Mouse (Mus musculus): ENCODE data around the gene Tenm2. TPM values are rescaled to one million over a fixed set of nuclear protein-coding genes. Genes with fewer than 3 reads are reported as not detected.

Gene Tenm2
- polyA plus RNA-seq, 1 experiment: 0.13 TPM

GRCm38 (mm10) chr11:36613807-36614206 is 622.0 kb downstream of the Tenm2 start:
- H3K36me3 ChIP-seq (ENCODE audit: control insufficient read depth, insufficient read depth, low read length): no peaks in the 10 kb centered on the region
- TF ChIP-seq CTCF (IDR thresholded peaks at IDR 0.05; ENCODE audit: extremely low read depth, insufficient read length, insufficient replicate concordance, low read depth, low read length) (no peak), POLR2A (IDR thresholded peaks at IDR 0.05; ENCODE audit: low read depth, low read length) (no peak)
- no peak overlapping the region for H3K27ac ChIP-seq (ENCODE audit: insufficient read depth, low read depth, low read length)
- WGBS: 81% methylated on average over 6 of the region's 6 CpGs
- H3K4me3 ChIP-seq (ENCODE audit: low read depth, low read length): no peak overlapping the region
- no peaks in the 10 kb centered on the region for H3K27me3 ChIP-seq (ENCODE audit: control insufficient read depth, insufficient read depth, low read length)
- H3K4me1 ChIP-seq (ENCODE audit: control insufficient read depth, insufficient read depth, insufficient read length, low read length): no peaks in the 10 kb centered on the region

GRCm38 (mm10) chr11:36604815-36605382 is 630.9 kb downstream of the Tenm2 start:
- no peaks in the 10 kb centered on the region for H3K27me3 ChIP-seq (ENCODE audit: control insufficient read depth, insufficient read depth, low read length)
- H3K27ac ChIP-seq (ENCODE audit: insufficient read depth, low read depth, low read length): no peak overlapping the region
- no peaks in the 10 kb centered on the region for H3K36me3 ChIP-seq (ENCODE audit: control insufficient read depth, insufficient read depth, low read length)
- no peak for TF ChIP-seq CTCF (IDR thresholded peaks at IDR 0.05; ENCODE audit: extremely low read depth, insufficient read length, insufficient replicate concordance, low read depth, low read length)
- no peak for TF ChIP-seq POLR2A (IDR thresholded peaks at IDR 0.05; ENCODE audit: low read depth, low read length)
- no peaks in the 10 kb centered on the region for H3K4me1 ChIP-seq (ENCODE audit: control insufficient read depth, insufficient read depth, insufficient read length, low read length)
- WGBS: 53% methylated on average over 8 of the region's 8 CpGs
- no peak overlapping the region for H3K4me3 ChIP-seq (ENCODE audit: low read depth, low read length)

GRCm38 (mm10) chr11:36604272-36604671 is 631.5 kb downstream of the Tenm2 start:
- Histone ChIP-seq H3K4me1 (ENCODE audit: control insufficient read depth, insufficient read depth, insufficient read length, low read length) (no peaks in the 10 kb centered on the region), H3K27me3 (ENCODE audit: control insufficient read depth, insufficient read depth, low read length) (no peaks in the 10 kb centered on the region), H3K27ac (ENCODE audit: insufficient read depth, low read depth, low read length) (no peak overlapping the region), H3K4me3 (ENCODE audit: low read depth, low read length) (no peak overlapping the region), H3K36me3 (ENCODE audit: control insufficient read depth, insufficient read depth, low read length) (no peaks in the 10 kb centered on the region)
- no peak for TF ChIP-seq CTCF (IDR thresholded peaks at IDR 0.05; ENCODE audit: extremely low read depth, insufficient read length, insufficient replicate concordance, low read depth, low read length)
- TF ChIP-seq POLR2A (IDR thresholded peaks at IDR 0.05; ENCODE audit: low read depth, low read length): no peak
- WGBS: 45% methylated on average over 3 of the region's 3 CpGs

GRCm38 (mm10) chr11:36592471-36592870 is 643.3 kb downstream of the Tenm2 start:
- 62% methylated on average over 1 of the region's 1 CpGs for WGBS
- H3K27me3 ChIP-seq (ENCODE audit: control insufficient read depth, insufficient read depth, low read length): no peaks in the 10 kb centered on the region
- TF ChIP-seq CTCF (IDR thresholded peaks at IDR 0.05; ENCODE audit: extremely low read depth, insufficient read length, insufficient replicate concordance, low read depth, low read length): no peak

GRCm38 (mm10) chr11:36566146-36566545 is 669.6 kb downstream of the Tenm2 start:
- Histone ChIP-seq H3K4me3 (ENCODE audit: low read depth, low read length) (no peak overlapping the region), H3K27ac (ENCODE audit: insufficient read depth, low read depth, low read length) (no peak overlapping the region), H3K27me3 (ENCODE audit: control insufficient read depth, insufficient read depth, low read length) (no peaks in the 10 kb centered on the region), H3K36me3 (ENCODE audit: control insufficient read depth, insufficient read depth, low read length) (no peaks in the 10 kb centered on the region), H3K4me1 (ENCODE audit: control insufficient read depth, insufficient read depth, insufficient read length, low read length) (no peaks in the 10 kb centered on the region)
- TF ChIP-seq CTCF (IDR thresholded peaks at IDR 0.05; ENCODE audit: extremely low read depth, insufficient read length, insufficient replicate concordance, low read depth, low read length) (no peak), POLR2A (IDR thresholded peaks at IDR 0.05; ENCODE audit: low read depth, low read length) (no peak)
- 70% methylated on average over 2 of the region's 2 CpGs for WGBS

More at GRCm38 (mm10) chr11:36592471-36592870, 643.3 kb downstream of the Tenm2 start:
- H3K4me1 ChIP-seq (ENCODE audit: control insufficient read depth, insufficient read depth, insufficient read length, low read length): no peaks in the 10 kb centered on the region
- no peak overlapping the region for H3K27ac ChIP-seq (ENCODE audit: insufficient read depth, low read depth, low read length)
- H3K4me3 ChIP-seq (ENCODE audit: low read depth, low read length): no peak overlapping the region
- no peaks in the 10 kb centered on the region for H3K36me3 ChIP-seq (ENCODE audit: control insufficient read depth, insufficient read depth, low read length)

- H3K36me3 ChIP-seq (ENCODE audit: control insufficient read depth, insufficient read depth, low read length): no peaks in the 10 kb centered on the region
- no peaks in the 10 kb centered on the region for H3K27me3 ChIP-seq (ENCODE audit: control insufficient read depth, insufficient read depth, low read length)
- no peak overlapping the region for H3K27ac ChIP-seq (ENCODE audit: insufficient read depth, low read depth, low read length)
- no peak overlapping the region for H3K4me3 ChIP-seq (ENCODE audit: low read depth, low read length)
- H3K4me1 ChIP-seq (ENCODE audit: control insufficient read depth, insufficient read depth, insufficient read length, low read length): no peaks in the 10 kb centered on the region
- WGBS: 56% methylated on average over 3 of the region's 3 CpGs
- TF ChIP-seq POLR2A (IDR thresholded peaks at IDR 0.05; ENCODE audit: low read depth, low read length) (no peak), CTCF (IDR thresholded peaks at IDR 0.05; ENCODE audit: extremely low read depth, insufficient read length, insufficient replicate concordance, low read depth, low read length) (no peak)
Measured at GRCm38 (mm10) chr11:36562851-36563250, 672.9 kb downstream of the Tenm2 start.

GRCm38 (mm10) chr11:36560785-36561548 is 674.8 kb downstream of the Tenm2 start:
- Histone ChIP-seq H3K4me3 (ENCODE audit: low read depth, low read length) (no peak overlapping the region), H3K4me1 (ENCODE audit: control insufficient read depth, insufficient read depth, insufficient read length, low read length) (no peaks in the 10 kb centered on the region), H3K36me3 (ENCODE audit: control insufficient read depth, insufficient read depth, low read length) (no peaks in the 10 kb centered on the region), H3K27ac (ENCODE audit: insufficient read depth, low read depth, low read length) (no peak overlapping the region), H3K27me3 (ENCODE audit: control insufficient read depth, insufficient read depth, low read length) (no peaks in the 10 kb centered on the region)
- TF ChIP-seq CTCF (IDR thresholded peaks at IDR 0.05; ENCODE audit: extremely low read depth, insufficient read length, insufficient replicate concordance, low read depth, low read length): no peak
- no peak for TF ChIP-seq POLR2A (IDR thresholded peaks at IDR 0.05; ENCODE audit: low read depth, low read length)
- 65% methylated on average over 7 of the region's 7 CpGs for WGBS

Measured in small intestine, adult 2 months (tissue).